Mouse (Mus musculus): Measurements from ENCODE around the gene Sart3.
"Not testable (repeated sequence)": the region's sequence is repeated elsewhere in the genome, so short reads cannot be mapped to it uniquely, and the experiment has no call there.

The Sart3 gene

DNA sequence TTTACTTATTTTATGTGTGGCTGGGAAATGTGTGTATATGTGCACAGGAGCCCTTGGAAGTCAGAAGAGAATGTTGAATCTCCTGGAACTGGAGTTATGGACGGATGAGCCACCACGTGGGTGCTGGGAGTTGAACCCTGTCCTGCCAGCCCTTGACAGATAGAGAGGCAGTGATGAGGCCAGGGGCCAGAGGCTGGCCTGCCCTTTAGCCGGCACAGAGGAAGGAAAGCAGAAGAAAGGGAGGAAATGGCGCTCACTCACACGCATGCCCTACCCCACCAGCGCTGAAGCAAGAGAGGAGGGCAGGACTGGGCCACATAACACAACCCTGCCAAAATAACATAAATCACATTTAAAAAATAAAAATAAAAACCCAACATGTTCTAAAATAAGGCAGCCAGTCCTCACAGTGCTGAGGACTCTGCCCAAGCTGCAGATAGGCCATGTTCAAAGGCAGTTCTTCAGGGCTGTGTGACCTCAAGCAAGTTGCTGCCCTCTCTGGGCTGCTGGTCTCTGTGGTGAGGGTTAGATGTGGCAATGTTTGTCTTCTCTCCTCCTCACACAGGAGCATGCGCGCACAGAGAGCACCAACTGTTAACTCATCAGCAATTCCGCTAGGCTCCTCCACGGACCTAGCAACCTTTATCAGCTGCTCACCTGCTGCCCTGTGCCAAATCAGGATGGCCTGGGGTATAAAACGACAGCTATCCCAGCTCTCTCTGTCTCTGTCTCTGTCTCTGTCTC is 18.3 kb upstream of the Sart3 start:
- no peak for DNase-seq (ENCODE audit: low spot score in 2 of 2)

DNA sequence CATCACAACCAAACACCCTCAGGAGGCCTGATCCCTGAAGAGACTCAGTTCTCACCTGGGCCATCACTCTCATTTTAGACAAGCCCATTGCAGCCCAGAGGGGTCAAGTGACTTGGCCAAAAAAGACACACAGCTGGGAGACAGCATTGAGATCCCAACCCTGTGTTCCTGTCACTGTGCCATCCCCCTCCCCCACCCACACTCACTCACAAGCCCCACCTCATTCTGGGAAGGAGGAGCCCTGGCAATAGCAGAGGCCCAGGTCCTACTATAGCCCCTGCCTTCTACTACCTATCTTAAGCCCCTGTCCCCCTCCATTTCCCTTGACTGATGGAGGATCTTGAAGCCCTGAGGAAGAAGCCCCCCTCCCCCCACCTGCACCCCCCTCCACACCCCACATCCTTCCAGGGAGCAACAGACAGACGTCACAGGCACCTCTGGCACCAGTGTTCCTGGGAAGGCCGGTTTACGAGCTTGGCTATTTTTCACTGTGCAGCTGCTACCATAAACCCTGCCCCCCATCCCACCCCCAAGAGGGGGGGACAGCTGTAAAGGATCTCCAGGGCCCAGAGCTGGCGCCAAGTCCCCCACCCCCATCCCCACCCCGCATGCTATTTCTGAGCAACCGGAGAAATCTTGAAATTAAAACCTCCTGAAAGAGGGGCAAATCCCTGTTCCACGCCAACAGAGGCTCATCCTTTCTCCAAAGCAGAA is 16.9 kb upstream of the Sart3 start:
- no peak for DNase-seq (ENCODE audit: low spot score in 2 of 2)

DNA sequence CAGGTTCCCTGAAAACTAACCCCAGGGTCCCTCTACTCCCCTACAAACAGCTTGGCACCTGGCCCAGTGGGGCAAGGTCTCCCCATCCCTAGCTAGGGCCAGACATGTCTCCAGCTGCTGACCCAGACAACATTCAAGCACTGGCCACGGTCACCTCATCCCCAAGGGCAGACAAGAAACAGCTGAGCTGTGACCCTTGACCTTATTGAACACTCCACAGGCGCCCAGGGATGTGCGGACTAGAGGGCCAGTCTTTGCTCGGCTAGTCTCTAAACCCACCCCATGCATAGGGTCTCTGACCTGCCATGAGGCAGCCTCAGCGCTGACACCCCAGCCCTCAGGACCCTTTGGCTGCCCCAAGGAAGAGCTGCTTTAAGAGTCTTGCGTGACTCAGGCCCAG is 16.3 kb upstream of the Sart3 start:
- no peak for DNase-seq (ENCODE audit: low spot score in 2 of 2)

DNA sequence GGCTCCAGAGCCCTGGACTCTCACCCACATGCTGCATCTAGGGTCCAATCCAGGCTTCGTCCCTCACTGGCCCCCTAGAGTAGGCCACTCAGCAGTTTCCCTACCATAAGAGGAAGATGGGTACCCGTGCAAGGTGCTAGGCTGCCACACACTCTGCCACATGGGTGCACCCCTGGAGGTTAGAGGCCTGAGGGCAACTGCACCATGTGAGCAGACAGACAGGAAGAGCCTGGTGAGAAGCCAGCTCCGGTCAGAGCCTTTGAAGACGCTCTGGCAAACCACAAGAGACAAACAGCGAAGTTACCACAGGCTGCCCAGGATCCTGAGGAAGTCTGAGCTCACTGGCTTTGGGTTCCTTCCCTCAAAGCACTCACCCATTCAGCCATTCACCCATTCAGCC is 14.7 kb upstream of the Sart3 start:
- peak in 1 of 2 experiments; percentile 31 for DNase-seq (ENCODE audit: low spot score in 2 of 2)

DNA sequence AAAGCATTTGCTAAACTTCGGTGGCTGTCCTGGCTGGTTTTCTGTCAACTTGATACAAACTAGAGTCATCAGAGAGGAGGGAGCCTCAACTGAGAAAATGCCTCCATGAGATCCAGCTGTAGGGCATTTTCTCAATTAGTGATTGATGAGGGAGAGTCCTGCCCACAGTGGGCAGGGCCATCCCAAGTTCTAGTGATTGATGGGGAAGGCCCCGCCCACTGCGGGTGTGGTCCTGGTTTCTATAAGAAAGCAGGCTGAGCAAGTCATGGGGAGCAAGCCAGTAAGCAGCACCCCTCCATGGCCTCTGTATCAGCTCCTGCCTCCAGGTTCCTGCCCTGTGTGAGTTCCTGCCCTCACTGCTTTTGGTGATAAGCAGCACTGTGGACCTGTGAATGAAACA is 11.8 kb upstream of the Sart3 start:
- DNase-seq (ENCODE audit: low spot score in 2 of 2) = not testable (repeated sequence)

DNA sequence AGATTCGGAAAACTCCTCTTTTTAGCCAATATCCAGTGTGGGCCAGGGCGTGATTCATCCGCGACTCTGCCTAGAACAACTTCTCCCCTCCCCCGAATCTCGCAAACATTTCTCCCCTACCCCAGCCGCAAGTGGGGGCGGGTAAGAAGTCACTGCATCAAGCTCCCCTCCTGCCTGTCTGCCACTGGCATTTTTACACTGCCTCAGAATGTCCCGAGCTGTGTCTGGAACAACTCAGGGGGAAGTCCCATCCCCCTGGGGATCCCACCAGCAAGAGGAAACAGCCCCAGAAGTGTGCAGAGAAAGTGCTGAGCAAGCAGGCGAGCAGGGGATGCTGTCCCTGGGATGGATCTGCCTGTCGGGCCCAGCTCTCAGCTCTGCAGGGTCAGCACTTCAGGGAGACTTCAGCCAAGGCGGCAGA is 11.3 kb upstream of the Sart3 start:
- DNase-seq (ENCODE audit: low spot score in 2 of 2) = peak; percentile 64 to 70

DNA sequence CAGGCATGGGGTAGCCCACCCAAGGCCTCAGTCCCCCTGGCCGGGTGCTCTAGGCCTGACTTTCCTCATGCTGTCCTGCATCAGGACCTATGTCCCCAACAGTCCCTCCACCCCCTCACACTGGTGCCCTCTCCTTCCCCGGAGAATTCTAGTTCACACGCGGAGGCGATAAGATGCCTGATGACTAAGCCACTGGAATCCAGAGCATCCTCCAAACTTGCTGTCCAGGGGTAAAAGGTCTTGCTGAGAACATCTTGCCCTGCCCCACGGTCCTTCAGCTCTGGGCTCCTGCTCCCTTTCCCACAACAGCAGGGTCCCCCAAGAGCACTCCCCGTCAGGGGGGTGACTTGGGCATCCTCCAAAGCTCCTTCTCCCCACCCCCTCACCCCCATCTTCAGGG is 10.3 kb upstream of the Sart3 start:
- DNase-seq (ENCODE audit: low spot score in 2 of 2) = no peak

DNA sequence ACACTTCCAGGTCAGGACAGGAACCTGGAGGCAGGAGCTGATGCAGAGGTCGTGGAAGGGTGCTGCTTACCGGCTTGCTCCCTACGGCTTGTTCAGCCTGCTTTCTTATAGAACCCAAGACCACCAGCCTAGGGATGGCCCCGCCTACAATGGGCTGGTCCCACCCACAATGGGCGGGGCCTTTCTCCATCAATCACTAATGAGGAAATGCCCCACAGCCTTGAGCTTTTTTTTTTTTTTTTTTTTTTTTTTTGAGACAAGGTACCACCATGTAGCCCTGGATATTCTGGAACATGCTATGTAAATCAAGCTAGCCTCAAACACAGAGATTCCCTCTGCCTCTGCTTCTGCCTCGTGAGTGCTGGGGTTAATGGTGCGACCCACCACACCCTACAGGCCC is 9.6 kb upstream of the Sart3 start:
- no peak for DNase-seq (ENCODE audit: low spot score in 2 of 2)

DNA sequence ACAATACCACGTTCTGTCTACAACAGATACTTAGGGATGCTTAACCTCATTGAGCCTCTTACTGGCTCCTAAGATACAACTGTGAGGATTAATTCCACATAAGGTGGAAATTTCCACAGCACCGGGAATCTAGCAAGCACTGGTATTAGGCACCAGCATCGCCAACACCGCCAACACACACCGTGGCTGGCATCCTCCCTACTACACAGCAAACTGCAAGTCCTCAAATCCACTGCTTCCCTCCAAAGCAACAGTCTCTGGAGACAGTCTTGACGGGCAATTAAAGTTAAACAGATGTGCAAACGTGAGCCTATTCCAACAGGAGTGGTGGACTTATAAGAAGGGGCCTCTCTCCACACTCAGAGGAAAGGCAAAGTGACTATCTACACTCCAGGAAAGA is 8.9 kb upstream of the Sart3 start:
- DNase-seq (ENCODE audit: low spot score in 2 of 2) = no peak

DNA sequence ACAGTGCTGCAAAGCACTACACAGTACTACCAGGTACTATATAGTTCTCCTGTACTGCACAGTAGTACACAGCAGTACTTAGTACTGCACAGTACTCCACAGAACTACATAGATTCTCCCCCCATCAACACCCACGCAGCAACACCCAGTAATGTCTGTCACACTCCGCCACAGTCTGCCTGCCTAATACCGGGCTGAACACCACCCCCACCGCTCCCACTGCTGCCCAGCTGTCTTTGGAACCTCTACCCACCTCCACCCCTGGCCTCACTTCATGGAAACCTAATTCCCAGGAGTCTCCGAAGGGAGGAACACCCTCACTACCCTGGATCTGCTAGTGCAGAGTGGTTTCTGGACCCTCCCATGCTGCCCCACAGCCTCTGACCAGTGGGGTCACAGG is 8.5 kb upstream of the Sart3 start:
- no peak for DNase-seq (ENCODE audit: low spot score in 2 of 2)

DNA sequence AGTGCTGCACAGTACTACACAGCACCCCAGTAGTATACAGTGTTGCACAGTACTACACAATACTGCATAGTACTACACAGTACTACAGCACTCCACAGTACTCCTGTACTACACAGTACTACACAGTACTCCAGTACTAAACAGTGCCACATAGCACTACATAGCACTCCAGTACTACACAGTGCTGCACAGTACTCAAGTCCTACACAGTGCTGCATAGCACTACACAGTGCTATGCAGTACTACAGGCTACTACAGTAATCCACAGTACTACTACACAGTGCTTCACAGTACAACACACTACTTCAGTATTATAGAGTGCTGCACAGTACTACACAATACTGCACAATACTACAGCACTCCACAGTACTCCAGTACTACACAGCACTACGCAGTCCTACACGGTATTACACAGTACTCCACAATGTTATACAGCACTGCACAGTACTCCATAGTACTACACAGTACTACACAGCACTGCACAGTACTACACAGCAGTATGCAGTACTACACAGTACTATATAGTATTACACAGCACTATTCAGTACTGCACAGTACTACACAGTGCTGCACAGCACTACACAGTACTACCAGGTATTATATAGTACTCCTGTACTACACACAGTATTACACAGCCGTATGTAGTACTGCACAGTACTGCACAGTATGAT is 7.9 kb upstream of the Sart3 start:
- no peak for DNase-seq (ENCODE audit: low spot score in 2 of 2)

DNA sequence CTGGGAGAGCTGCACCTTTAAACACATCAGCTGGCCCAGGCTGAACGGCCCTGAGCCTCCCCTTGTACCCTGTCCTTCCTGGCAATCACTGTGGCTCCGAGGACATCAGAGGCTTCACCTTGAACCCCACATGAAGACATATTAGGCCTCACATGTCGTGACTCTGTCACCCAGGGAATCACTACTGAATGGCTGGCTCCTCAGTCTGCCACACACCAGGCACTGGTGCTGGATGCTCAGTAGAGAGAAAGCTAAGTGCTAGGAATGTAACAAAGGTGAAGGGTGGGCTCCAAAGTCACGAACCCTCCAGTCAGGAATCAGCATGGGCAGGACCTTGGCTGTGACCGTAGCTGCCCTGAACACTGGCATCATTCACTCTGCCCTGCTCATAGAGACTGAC is 7.3 kb upstream of the Sart3 start:
- no peak for DNase-seq (ENCODE audit: low spot score in 2 of 2)

DNA sequence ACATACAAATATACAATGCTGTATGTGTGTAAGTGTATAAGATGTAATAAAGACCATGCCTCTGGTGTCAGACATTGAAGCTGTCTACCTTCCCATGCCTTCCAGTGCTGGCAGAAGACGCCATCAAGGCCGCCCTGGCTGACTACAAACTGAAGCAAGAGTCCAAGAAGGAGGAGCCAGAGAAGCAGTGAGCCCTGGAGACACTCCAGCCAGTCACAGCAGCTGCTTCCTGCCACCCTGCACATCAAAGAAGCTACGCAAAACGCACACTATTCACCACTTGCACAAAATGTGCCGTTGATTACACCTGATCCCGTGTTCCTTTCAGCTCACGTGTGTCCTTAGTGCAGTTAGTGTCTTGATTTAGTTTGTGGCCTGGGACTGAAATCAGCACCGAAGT is 5.4 kb upstream of the Sart3 start:
- DNase-seq (ENCODE audit: low spot score in 2 of 2) = peak; percentile 34 to 45

DNA sequence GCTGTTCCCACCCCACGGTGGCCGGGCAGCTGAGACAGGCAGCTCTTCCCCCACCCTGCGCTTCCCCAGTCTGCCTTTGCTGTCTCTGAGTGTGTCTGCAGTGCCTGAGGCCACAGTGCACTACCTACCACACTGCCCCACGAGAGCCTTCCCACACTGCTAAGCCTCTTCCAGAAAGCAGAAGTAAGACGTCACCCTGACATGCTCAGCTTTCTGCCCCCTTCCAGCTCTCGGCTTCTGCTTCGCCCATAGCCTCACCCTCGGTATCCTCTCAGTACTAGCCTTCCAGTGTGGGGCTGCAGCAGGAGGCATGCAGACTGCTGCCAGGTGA is 4.6 kb upstream of the Sart3 start:
- peak; percentile 79 to 80 for DNase-seq (ENCODE audit: low spot score in 2 of 2)

DNA sequence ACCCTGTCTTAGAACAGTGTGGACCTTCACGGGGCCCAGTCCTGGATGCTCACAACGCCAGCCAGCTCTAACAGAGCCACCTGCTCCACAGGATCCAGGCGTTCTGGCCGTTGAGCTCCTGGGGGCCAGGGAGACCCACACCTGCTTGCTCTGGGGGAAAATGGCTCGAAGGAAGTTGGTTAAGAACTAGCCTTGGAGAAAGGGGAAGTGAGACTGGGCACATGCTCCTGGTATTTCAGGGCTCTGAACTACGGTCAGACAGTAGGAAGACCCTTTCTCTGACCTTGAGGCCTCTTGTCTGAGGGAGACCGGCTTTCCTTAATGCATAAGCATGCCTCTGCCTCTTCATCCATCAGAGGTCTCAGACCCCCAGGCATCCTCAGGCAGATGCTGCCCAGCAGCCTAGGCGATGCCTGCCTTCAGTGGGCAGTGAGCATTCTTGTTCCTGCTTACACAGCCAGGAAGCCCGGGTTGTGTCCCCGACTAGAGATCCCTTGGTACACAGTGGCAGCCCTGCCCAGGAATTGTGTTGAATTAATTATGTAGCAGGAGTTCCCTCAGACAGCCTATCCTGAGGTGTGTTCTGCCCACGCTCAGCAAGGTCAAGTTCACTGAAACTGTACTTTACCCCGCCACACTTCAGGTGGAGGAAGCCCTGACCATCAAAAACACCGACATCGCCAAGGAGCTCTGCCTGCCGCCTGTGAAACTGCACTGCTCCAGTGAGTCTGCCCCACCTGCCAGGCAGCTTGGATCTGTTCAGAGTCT is 4.0 kb upstream of the Sart3 start:
- DNase-seq (ENCODE audit: low spot score in 2 of 2) = peak; percentile 51 to 68

DNA sequence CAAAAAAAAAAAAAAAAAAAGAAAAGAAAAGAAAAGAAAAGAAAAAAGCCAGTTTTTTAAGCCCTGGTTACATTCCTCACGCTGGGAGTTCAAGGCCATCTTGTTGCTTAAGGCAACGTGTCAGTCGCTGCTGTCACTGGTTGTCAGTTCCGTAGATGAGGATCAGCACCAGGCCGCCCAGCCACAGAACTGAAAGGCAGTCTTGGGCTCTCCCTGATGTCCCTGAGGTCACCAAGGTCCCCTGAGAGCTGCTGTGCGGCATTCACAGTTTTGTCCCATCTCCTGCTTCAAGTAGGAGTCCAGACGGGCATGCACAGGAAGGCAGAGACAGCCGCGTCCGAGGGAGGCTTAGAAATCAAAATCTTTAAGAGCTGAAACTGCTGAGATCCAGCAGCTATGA is 3.3 kb upstream of the Sart3 start:
- DNase-seq (ENCODE audit: low spot score in 2 of 2) = no peak

DNA sequence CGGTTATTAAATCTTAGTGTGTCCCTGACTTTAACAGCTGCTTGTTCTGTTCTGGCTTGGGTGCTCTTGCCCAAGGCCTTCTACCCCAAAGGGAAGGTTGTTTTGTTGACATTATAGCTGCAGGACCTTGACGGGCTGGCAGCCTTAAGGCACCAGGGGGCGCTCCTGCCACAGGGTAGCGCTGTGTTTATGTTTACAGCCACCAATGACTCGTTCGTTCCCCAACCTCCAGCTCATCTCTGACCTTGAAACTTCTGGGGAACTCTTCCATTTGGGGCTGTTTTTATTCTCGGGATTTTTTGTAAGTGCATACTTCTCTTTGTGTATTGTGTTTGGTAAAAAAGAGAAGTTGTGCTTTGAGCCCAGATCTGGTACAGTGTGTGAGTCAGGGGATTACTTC is 1.4 kb upstream of the Sart3 start:
- peak; percentile 83 to 89 for DNase-seq (ENCODE audit: low spot score in 2 of 2)

DNA sequence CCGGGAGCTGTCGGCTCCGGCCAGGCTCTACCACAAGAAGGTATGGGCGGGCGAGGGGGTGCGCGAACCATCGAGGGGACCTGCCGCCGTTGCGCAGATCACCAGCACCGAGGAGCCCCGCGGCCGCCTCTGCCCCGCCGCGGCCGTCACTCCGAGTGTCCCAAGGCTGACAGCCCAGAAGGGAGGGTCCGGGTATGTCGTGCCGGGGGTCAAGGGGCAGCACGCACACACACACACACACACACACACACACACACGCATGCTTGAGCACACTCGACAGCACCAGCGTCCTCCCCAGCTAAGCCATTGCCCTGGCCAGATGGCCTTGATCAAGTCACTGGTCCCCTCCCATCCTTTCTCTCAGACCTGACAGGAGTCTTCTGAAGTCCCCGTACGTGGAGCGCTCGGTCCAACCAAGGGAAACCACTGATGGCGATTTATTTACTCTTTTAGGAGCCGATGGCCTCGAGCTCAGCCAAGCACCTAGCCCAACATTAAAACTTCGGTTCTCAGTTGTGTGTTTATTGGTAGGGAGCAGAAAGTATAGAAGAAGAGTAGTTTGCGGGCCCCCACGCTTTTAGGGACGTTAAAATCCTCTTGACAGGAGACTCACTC is 702 bp upstream of the Sart3 start:
- DNase-seq (ENCODE audit: low spot score in 2 of 2) = no peak

DNA sequence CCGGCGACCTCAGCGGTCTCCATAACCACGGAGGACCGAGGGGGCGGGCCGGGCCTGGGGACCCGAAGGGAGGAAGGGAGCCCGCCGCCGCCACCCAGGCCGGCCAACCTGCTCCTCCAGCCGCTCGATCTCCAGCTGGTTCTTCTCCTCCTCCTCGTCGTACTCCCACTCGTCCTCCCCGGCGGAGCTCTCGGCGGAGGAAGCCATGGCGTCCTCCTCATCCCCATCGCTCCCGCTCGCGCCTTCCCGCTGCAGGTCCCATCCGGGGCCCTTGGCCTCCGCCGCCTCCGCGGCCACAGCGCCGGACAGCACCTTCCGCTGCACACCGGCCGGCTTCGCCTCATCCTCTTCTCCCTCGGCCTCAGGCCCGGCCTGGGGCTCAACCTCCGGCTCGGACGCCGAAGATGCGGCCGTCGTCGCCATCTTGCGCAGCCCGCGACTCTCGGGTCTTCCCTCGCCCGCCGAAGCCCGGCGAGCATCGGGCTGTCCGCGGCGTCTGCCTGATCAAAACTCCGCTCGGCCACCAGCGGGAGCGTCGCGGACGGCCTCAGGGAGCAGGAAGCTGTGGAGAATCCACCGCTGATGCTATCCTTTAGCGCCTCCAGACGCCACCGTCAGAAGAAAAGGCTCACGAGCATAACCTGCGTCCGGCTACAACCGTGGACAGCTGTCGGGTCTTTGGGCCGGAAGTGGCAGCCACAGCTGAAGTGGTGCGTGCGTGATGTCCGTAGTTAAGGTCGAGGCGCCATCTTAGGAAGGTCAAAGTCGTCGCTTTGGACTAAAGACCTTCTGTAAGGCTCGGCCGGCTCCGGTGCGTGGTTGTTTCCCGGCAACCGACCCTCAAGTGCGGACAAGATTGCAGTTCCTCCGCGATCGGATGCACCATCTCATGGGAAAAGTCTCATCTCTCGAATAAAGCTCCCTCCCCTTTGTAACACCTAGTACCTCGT is 822 bp downstream of the Sart3 start:
- DNase-seq (ENCODE audit: low spot score in 2 of 2) = peak; percentile 86 to 90

DNA sequence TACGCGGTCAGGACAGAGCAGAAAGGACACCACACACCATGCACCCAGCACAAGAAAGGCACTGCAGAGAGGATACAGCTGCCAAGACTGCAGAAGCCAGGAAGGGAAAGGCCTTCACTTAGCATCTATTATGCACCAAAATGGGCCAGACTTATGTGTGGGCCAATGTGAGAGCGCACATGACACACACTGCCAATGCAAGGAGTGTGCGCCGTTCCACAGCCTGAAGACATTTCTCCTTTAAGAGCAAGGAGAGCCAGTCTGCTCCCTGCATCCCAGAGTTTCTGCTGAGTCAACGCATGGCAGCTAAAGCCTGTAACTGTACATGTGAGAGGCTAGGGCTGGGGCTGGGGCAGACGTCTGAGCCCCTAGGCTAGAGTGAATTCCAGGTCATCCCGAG is 3.5 kb downstream of the Sart3 start:
- DNase-seq (ENCODE audit: low spot score in 2 of 2) = no peak

Data from spleen, postnatal 36 days (tissue).